Mouse (Mus musculus) erythroblast, embryonic 14.5 days (primary cell): Measurements from ENCODE around the gene Snd1. TPM values are rescaled to one million over a fixed set of nuclear protein-coding genes. Genes with fewer than 3 reads are reported as not detected.
"Not testable (repeated sequence)": the region's sequence is repeated elsewhere in the genome, so short reads cannot be mapped to it uniquely, and the experiment has no call there.

ENCODE experiments used
- H3K27me3 ChIP-seq: 2 replicates; pipeline ENCODE4 v1.6.1; 2012; ENCODE audit warnings: inconsistent platforms; ENCODE audit not compliant: control insufficient read depth
- H3K36me3 ChIP-seq: 2 replicates; pipeline ENCODE4 v1.6.1; 2012; ENCODE audit warnings: mild to moderate bottlenecking, inconsistent platforms; ENCODE audit not compliant: control insufficient read depth
- H3K4me1 ChIP-seq: 2 replicates; pipeline ENCODE4 v1.6.1; 2012; ENCODE audit warnings: inconsistent platforms; ENCODE audit not compliant: control insufficient read depth
- H3K4me3 ChIP-seq: replicated peaks from 2 replicates; pipeline ENCODE3; 2012; ENCODE audit warnings: moderate library complexity, mild to moderate bottlenecking, inconsistent platforms
- H3K9me3 ChIP-seq: 2 replicates; pipeline ENCODE4 v1.6.1; 2012; ENCODE audit warnings: low read length, inconsistent platforms, mixed read lengths; ENCODE audit not compliant: control insufficient read depth
- GATA1 ChIP-seq: IDR thresholded peaks from 2 replicates; pipeline ENCODE4 v1.6.1; 2012; ENCODE audit warnings: low read length, inconsistent platforms, mixed read lengths
- TAL1 ChIP-seq: IDR thresholded peaks from 3 replicates; pipeline ENCODE4 v1.6.1; 2012; ENCODE audit warnings: low read length, inconsistent platforms, mixed read lengths
- polyA plus RNA-seq: library from polyadenylated mRNA; stranded (reverse); fragments of >175 nt; gene quantifications from 2 replicates; pipeline ENCODE4 v1.2.3, GENCODE M21; 2012

Gene Snd1
- polyA plus RNA-seq, 1 experiment: 1.9 TPM

DNA sequence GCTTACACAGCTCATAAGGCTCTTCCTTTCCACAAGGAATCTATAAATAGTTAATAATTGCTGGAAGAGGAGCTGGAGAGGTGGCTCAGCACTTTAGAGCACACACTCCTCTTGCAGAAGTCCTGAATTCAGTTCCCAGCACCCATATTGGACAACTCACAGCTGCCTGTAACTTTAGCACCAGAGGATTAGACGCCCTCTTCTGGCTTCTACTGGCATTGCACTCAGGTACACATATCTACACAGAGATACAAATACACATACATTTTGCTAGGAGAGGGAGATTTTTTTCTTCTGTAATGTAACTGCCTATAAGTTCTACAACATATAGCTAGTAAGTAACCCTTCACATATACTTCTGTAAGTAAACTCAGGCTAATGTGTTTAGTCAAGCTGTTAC is 440.0 kb downstream of the Snd1 start:
- no peak for TF ChIP-seq TAL1
- TF ChIP-seq GATA1: no peak
- Histone ChIP-seq H3K9me3 (peaks cover 6% of the 10 kb centered on the region), H3K36me3 (no peaks in the 10 kb centered on the region)

DNA sequence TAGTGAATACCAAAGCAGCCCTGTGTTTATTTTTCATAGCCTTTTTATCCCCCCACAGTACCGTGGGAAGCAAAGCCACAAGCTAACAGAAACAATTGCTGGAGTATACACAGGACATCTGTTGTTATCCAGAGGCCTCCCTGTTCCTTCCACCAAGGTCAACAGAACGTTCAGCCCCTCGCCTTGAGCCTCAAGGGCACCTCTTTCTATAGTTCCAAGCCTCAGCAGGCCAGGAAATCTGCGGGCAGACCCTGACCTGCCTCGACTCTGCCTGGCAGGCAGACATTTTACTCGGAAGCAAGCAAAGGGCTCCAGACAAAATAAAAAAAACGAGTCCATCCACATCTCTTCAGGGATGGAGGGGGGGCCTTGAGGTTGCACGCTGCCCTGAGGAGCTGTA is 441.7 kb downstream of the Snd1 start:
- no peaks in the 10 kb centered on the region; the same call in 1 of the 2 replicates for H3K36me3 ChIP-seq
- TF ChIP-seq GATA1 (no peak), TAL1 (no peak)
- no peaks in the 10 kb centered on the region for H3K27me3 ChIP-seq
- no peaks in the 10 kb centered on the region for H3K4me1 ChIP-seq
- no peak overlapping the region for H3K4me3 ChIP-seq
- peaks cover 7% of the 10 kb centered on the region for H3K9me3 ChIP-seq

More for the DNA sequence above, 440.0 kb downstream of the Snd1 start:
- H3K27me3 ChIP-seq: no peaks in the 10 kb centered on the region
- no peak overlapping the region for H3K4me3 ChIP-seq
- H3K4me1 ChIP-seq: no peaks in the 10 kb centered on the region

DNA sequence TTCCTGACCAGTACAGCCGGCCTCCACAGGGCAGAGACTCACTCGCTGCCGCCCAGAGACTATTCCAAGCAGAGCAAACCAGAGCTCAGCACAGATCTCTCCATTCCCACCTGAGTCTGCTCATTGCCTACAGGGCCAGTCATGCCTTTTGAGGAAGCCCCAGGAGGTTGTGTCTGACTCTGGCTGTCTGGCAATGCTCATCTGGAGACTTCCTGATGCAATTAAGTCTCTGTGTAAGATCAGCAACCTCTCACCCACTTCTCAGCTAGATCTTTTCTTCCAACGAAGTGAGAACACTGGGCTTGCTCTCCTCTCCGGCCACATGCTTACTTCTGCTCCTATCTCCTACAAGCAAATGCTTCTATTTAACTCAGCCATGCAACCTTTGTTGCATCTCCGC is 444.4 kb downstream of the Snd1 start:
- no peak overlapping the region for H3K4me3 ChIP-seq
- peaks cover 19% of the 10 kb centered on the region for H3K36me3 ChIP-seq
- H3K4me1 ChIP-seq: no peaks in the 10 kb centered on the region
- peaks cover 9% of the 10 kb centered on the region for H3K9me3 ChIP-seq
- H3K27me3 ChIP-seq: no peaks in the 10 kb centered on the region
- TF ChIP-seq TAL1: no peak
- TF ChIP-seq GATA1: no peak

DNA sequence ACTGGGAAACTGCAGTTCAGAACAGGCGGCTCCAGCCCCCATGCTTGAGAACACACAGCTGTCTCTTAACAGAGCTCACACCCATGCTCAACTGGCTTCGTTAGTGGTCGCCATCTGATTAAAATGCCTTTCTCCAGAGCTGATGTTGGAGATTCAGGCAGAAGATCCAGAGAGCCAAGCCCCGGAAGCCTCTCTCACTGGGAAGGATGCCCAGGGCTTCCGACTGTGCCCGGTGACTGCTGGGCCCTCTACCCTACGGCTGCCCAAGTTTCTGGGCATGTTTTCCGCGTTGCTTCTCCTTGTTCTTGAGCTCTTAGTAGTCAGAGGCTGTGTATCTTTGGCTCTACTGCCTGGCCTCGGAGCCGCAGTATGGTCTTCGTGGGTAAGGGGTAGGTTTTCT is 447.4 kb downstream of the Snd1 start:
- no peak overlapping the region for H3K4me3 ChIP-seq
- TF ChIP-seq TAL1 (no peak), GATA1 (no peak)
- peaks cover 19% of the 10 kb centered on the region for H3K36me3 ChIP-seq
- H3K4me1 ChIP-seq: no peaks in the 10 kb centered on the region
- peaks cover 2% of the 10 kb centered on the region; the same call in 1 of the 2 replicates for H3K9me3 ChIP-seq
- H3K27me3 ChIP-seq: no peaks in the 10 kb centered on the region

DNA sequence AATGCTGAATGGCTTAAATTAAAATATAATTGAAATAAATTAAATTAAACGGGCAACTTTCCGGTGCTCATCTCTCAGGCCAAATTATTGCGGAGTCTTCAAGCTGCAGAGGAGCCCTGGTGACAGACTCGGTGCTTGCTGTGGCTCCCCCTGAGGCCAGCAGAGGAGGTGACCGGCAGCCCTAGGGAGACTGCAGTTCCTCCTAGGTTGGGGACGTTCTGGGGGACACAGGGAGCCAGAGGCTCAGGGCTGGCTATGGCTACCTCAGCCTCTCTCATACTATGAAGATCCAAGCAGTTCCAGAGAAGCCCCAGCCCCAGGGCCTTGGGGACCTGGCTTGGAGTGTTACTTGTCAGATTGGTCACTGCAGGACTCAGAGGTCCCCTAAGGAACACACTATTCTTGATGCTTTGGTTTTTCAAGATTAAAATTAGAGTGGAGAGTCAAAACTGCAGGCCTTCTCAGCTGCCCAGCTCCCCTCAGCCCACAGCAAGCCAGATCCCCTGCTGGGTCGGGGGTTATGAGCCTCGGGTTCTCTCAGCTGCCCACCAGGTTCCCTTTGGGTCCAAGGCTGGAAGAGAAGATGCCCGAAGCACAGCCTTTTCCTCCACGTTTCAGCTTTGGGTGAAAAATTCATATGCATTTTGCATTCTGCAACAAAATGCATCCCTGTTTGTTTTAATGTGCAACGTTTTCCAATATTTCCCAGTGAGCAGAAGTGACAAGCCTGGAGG is 448.3 kb downstream of the Snd1 start:
- H3K4me3 ChIP-seq: no peak overlapping the region
- H3K9me3 ChIP-seq: peaks cover 2% of the 10 kb centered on the region; the same call in 1 of the 2 replicates
- TF ChIP-seq TAL1: no peak
- no peak for TF ChIP-seq GATA1
- H3K27me3 ChIP-seq: no peaks in the 10 kb centered on the region
- H3K4me1 ChIP-seq: no peaks in the 10 kb centered on the region
- H3K36me3 ChIP-seq: peaks cover 19% of the 10 kb centered on the region

DNA sequence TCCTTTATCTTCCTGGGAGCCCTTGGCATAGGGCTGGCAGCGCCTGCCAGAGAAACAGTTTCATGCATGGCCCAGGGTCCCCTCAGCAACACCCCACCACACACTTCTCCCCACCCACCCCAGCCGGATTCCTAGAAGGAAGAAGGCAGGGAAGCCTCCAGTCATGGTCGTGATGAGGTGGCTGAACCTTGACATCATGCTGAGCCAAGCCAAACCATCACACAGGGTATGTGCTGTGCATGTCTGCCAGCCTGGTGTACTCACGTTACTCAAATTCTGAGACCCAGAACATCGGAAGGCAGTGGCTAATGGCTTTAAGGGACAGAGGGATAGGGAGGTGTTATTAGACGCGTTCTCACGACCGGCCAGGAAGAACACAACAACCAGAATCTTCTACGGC is 448.9 kb downstream of the Snd1 start:
- Histone ChIP-seq H3K9me3 (peaks cover 2% of the 10 kb centered on the region; the same call in 1 of the 2 replicates), H3K27me3 (no peaks in the 10 kb centered on the region), H3K4me1 (no peaks in the 10 kb centered on the region), H3K4me3 (no peak overlapping the region), H3K36me3 (peaks cover 19% of the 10 kb centered on the region)
- no peak for TF ChIP-seq TAL1
- TF ChIP-seq GATA1: no peak

DNA sequence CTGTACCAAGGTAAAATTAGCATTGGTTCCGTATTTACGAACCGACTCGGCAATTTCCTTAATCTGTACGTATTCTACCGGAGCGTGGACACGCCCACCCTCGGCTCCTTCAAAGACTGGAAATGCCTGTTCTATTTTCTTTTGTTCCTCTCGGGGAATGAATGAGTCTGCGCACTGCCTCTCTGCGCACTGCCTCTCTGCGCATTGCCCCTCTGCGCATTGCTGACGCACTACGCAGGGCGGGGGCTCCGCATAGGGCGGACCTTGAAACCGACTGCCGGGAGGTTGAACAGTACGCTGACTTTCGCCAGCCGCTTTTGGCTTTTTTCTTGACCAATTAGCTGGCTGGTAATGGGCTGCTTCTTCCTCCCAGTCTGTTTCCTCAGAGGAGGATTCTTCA is 453.0 kb downstream of the Snd1 start:
- H3K4me3 ChIP-seq, H3K9me3 ChIP-seq: not testable (repeated sequence)

DNA sequence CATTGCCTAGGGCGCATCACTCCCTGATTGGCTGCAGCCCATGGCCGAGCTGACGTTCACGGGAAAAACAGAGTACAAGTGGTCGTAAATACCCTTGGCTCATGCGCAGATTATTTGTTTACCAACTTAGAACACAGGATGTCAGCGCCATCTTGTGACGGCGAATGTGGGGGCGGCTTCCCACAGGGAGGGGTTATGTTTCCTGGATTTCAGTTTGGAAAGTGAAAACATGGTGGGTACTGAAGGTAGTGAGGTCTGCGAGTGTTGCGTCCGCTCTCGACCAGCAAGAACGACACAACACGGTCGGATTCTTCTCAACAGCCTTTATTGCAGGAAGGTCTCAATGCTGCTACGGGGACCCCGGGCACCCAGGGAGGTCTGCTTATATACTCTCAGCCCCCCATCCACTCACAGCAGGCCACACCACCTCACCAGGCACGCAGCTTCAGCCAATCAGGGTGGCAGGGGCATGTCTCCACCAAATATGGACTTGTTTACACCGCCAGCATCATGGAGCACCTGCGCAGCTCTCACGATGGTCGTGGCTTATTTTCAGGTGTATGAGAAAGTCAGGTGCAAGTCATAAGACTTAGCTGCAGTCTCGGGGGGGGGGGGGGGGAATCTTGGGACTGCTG is 454.3 kb downstream of the Snd1 start:
- H3K9me3 ChIP-seq, H3K36me3 ChIP-seq, H3K4me1 ChIP-seq: not testable (repeated sequence)
- H3K27me3 ChIP-seq: peaks cover 13% of the 10 kb centered on the region
- H3K4me3 ChIP-seq: peak overlapping the region; percentile 65

More for the DNA sequence above, 453.0 kb downstream of the Snd1 start:
- H3K36me3 ChIP-seq: peaks cover 10% of the 10 kb centered on the region
- peaks cover 13% of the 10 kb centered on the region for H3K27me3 ChIP-seq
- not testable (repeated sequence) for H3K4me1 ChIP-seq

DNA sequence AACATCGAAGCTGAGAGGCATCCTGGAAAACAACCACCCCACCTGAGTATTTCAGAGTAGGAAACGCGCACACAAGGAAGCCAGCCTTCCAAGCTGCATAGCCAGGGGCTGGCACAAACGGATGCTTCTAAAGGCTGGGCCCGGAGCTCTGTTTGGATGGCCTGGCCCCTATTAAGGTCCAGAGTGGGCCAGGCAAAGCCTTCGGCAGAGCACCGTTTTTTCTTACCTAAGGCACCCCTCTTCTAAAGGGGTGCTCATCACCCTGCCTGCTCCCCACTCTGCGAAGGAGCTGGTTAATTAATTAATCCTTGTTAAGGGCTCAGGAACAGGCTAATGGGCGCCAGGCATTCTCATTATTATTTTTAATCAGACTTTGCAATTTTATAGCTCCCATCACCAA is 456.3 kb downstream of the Snd1 start:
- Histone ChIP-seq H3K4me3 (no peak overlapping the region), H3K4me1 (peaks cover 2% of the 10 kb centered on the region; the same call in 1 of the 2 replicates), H3K36me3 (no peaks in the 10 kb centered on the region), H3K27me3 (peaks cover 13% of the 10 kb centered on the region), H3K9me3 (no peaks in the 10 kb centered on the region)
- no peak for TF ChIP-seq GATA1
- no peak for TF ChIP-seq TAL1
